Comparison of ENCODE assay signal across 11 mouse cellular contexts in the genomic region with DNA sequence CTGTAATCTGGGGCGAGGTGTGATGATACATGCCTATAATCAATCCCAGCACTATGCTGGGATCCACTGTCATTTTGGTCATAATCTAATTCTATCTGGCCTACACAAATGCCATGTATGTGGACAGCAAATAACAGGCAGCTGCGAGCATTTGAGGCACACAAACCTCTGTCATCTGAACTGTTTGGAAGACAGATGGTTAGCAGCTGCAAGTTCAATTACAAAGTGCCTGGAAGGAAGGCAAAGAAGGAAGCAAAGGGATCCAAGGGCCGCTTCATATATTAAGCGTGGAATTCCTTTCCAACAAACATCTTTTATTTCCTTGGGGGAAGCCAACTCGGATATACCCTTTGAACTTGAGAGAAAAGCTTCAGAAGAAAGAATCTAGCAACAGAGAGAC. TPM values are rescaled to one million over a fixed set of nuclear protein-coding genes. Genes with fewer than 3 reads are reported as not detected.
DNase-seq lines count a peak whose midpoint lies in the region; ATAC-seq and TF ChIP-seq lines count a peak whose summit lies in the region.
"Had no signal": no experiment of that assay in that cellular context is flagged by ENCODE, and none has a peak within 500 bp of the region (broad histone marks: within the 10 kb centered on the region; RNA-seq: fewer than 3 reads in every experiment).

No protein-coding gene starts in this region.

- H3K36me3 ChIP-seq in hindbrain, embryonic 11.5 days (ENCODE audit: control insufficient read depth, insufficient read depth, low read length), result no peaks in the 10 kb centered on the region
- H3K36me3 ChIP-seq in hindbrain, postnatal 0 days (ENCODE audit: insufficient read depth, low read length), result no peaks in the 10 kb centered on the region
- no peaks in the 10 kb centered on the region for H3K36me3 ChIP-seq in embryonic facial prominence, embryonic 15.5 days
- H3K36me3 ChIP-seq in limb, embryonic 14.5 days (ENCODE audit: control insufficient read depth, insufficient read depth, low read length), result 0 out of 2 replicates have a peak, but pooled peaks cover 4% of the 10 kb centered on the region
- H3K36me3 ChIP-seq: liver, embryonic 13.5 days had no signal

- H3K9ac ChIP-seq in hindbrain, embryonic 11.5 days (ENCODE audit: low read depth, low read length), result no peak overlapping the region
- H3K9ac ChIP-seq in hindbrain, postnatal 0 days (replicated peaks; ENCODE audit: low read length), result no peak overlapping the region
- no peak overlapping the region for H3K9ac ChIP-seq in embryonic facial prominence, embryonic 15.5 days
- H3K9ac ChIP-seq in limb, embryonic 14.5 days (ENCODE audit: low read depth, low read length, severe bottlenecking), result no peak overlapping the region
- H3K9ac ChIP-seq: liver, embryonic 13.5 days had no signal

- no peak for TF ChIP-seq CTCF in hindbrain, postnatal 0 days (IDR thresholded peaks at IDR 0.05; ENCODE audit: low read depth)

- WGBS in hindbrain, embryonic 11.5 days, result 54% methylated on average over 5 of the region's 5 CpGs
- WGBS in hindbrain, postnatal 0 days, result 49% methylated on average over 5 of the region's 5 CpGs
- WGBS in embryonic facial prominence, embryonic 15.5 days, result 18% methylated on average over 5 of the region's 5 CpGs
- 35% methylated on average over 5 of the region's 5 CpGs for WGBS in limb, embryonic 14.5 days

- peak; percentile 43 for DNase-seq in hindbrain, embryonic 11.5 days (ENCODE audit: low spot score)
- no peak for DNase-seq in hindbrain, postnatal 0 days (ENCODE audit: low spot score)
- peak; percentile 74 for DNase-seq in limb, embryonic 14.5 days (ENCODE audit: low spot score)
- DNase-seq in thymus, postnatal 4 days, result no peak
- no peak for DNase-seq in urinary bladder, postnatal 4 days (ENCODE audit: low spot score in 2 of 2)
- DNase-seq: liver, embryonic 13.5 days had no signal

- ATAC-seq in hindbrain, embryonic 11.5 days (ENCODE audit: low FRiP score), result no peak
- ATAC-seq in hindbrain, postnatal 0 days, result no peak
- peak; percentile 76 for ATAC-seq in embryonic facial prominence, embryonic 15.5 days (ENCODE audit: insufficient number of reproducible peaks, low FRiP score, low TSS enrichment, low read depth)
- ATAC-seq in limb, embryonic 14.5 days (ENCODE audit: low FRiP score, low read depth), result peak; percentile 81
- no peak for ATAC-seq in inflammation-experienced regulatory T-cells, adult 6 months

- TF ChIP-seq POLR2A in limb, embryonic 14.5 days (IDR thresholded peaks at IDR 0.05; ENCODE audit: borderline replicate concordance, extremely low read depth, insufficient read depth, insufficient read length), result no peak

- H3K4me2 ChIP-seq in hindbrain, embryonic 11.5 days (replicated peaks; ENCODE audit: low read depth, low read length), result no peak overlapping the region
- H3K4me2 ChIP-seq in hindbrain, postnatal 0 days (ENCODE audit: low read depth, low read length), result no peak overlapping the region
- H3K4me2 ChIP-seq in embryonic facial prominence, embryonic 15.5 days (replicated peaks), result 0 out of 2 replicates have a peak overlapping the region, but pooled peaks have one; percentile 17
- no peak overlapping the region for H3K4me2 ChIP-seq in limb, embryonic 14.5 days (replicated peaks; ENCODE audit: low read depth, low read length, severe bottlenecking)
- H3K4me2 ChIP-seq: liver, embryonic 13.5 days had no signal

- H3K27me3 ChIP-seq in hindbrain, embryonic 11.5 days (ENCODE audit: control insufficient read depth, insufficient read depth, low read length), result no peaks in the 10 kb centered on the region
- H3K27me3 ChIP-seq in hindbrain, postnatal 0 days (ENCODE audit: insufficient read depth, low read length), result no peaks in the 10 kb centered on the region
- H3K27me3 ChIP-seq in embryonic facial prominence, embryonic 15.5 days, result no peaks in the 10 kb centered on the region
- no peaks in the 10 kb centered on the region for H3K27me3 ChIP-seq in limb, embryonic 14.5 days (ENCODE audit: control insufficient read depth, insufficient read depth, low read length)
- H3K27me3 ChIP-seq: CH12.LX; liver, embryonic 13.5 days had no signal

- no peaks in the 10 kb centered on the region; the same call in 1 of the 2 replicates for H3K4me1 ChIP-seq in hindbrain, embryonic 11.5 days (replicated peaks; ENCODE audit: control insufficient read depth, insufficient read depth, low read length)
- H3K4me1 ChIP-seq in hindbrain, postnatal 0 days (ENCODE audit: insufficient read depth, low read length), result peaks cover 18% of the 10 kb centered on the region
- peaks cover 25% of the 10 kb centered on the region for H3K4me1 ChIP-seq in brown adipose tissue, adult 24 weeks (ENCODE audit: control insufficient read depth, insufficient read depth, insufficient read length, low read length)
- H3K4me1 ChIP-seq in embryonic facial prominence, embryonic 15.5 days, result peaks cover 49% of the 10 kb centered on the region
- H3K4me1 ChIP-seq in limb, embryonic 14.5 days (ENCODE audit: control insufficient read depth, insufficient read depth, low read length), result peaks cover 14% of the 10 kb centered on the region

- H3K27ac ChIP-seq in hindbrain, embryonic 11.5 days (ENCODE audit: low read depth, low read length), result no peak overlapping the region
- H3K27ac ChIP-seq in hindbrain, postnatal 0 days, result no peak overlapping the region
- peak overlapping the region; percentile 30; the same call in 1 of the 2 replicates for H3K27ac ChIP-seq in brown adipose tissue, adult 24 weeks (replicated peaks; ENCODE audit: low read depth, low read length)
- H3K27ac ChIP-seq in embryonic facial prominence, embryonic 15.5 days (replicated peaks), result peak overlapping the region; percentile 89
- H3K27ac ChIP-seq in limb, embryonic 14.5 days (replicated peaks; ENCODE audit: low read depth, low read length), result no peak overlapping the region
- H3K27ac ChIP-seq: liver, embryonic 13.5 days had no signal

- H3K4me3 ChIP-seq in hindbrain, embryonic 11.5 days (ENCODE audit: low read depth, low read length), result no peak overlapping the region
- no peak overlapping the region for H3K4me3 ChIP-seq in hindbrain, postnatal 0 days (ENCODE audit: low read length)
- H3K4me3 ChIP-seq in brown adipose tissue, adult 24 weeks (ENCODE audit: insufficient read depth, low read depth, low read length), result no peak overlapping the region
- no peak overlapping the region for H3K4me3 ChIP-seq in embryonic facial prominence, embryonic 15.5 days (replicated peaks)
- no peak overlapping the region for H3K4me3 ChIP-seq in limb, embryonic 14.5 days (replicated peaks; ENCODE audit: low read length)
- H3K4me3 ChIP-seq: liver, embryonic 13.5 days had no signal

- no peaks in the 10 kb centered on the region for H3K9me3 ChIP-seq in hindbrain, embryonic 11.5 days (ENCODE audit: control insufficient read depth, low read length)
- no peaks in the 10 kb centered on the region for H3K9me3 ChIP-seq in hindbrain, postnatal 0 days (ENCODE audit: low read length)
- no peaks in the 10 kb centered on the region for H3K9me3 ChIP-seq in embryonic facial prominence, embryonic 15.5 days (replicated peaks)
- no peaks in the 10 kb centered on the region for H3K9me3 ChIP-seq in limb, embryonic 14.5 days (ENCODE audit: control insufficient read depth, low read length)
- H3K9me3 ChIP-seq: liver, embryonic 13.5 days had no signal

RNA-seq across cellular contexts. Expression of gene Uchl4, which starts 1.3 kb away (rescaled TPM):
- 4.0 and 5.2 TPM in 2 replicates for polyA plus RNA-seq in hindbrain, embryonic 11.5 days (2014; fragmentation: Nextera tagmentation; extraction: Ambion mirVana)
- total RNA-seq in hindbrain, postnatal 0 days (2014; rRNA removed), result 0.47 TPM in 1 of 2 replicates, not detected in the other
- polyA plus RNA-seq in hindbrain, postnatal 0 days (2015; fragmentation: Nextera tagmentation; extraction: Ambion mirVana), result 1.6 and 2.3 TPM in 2 replicates
- polyA plus RNA-seq in brown adipose tissue, adult 24 weeks (2012; ENCODE audit: insufficient read depth, insufficient read length, missing spikeins), result 3.3 and 7.9 TPM in 2 replicates
- 2.1 and 3.2 TPM in 2 replicates for polyA plus RNA-seq in embryonic facial prominence, embryonic 15.5 days (2015; fragmentation: Nextera tagmentation; extraction: Ambion mirVana)
- polyA plus RNA-seq in limb, embryonic 14.5 days (2012; rRNA removed), result 0.05 TPM in 1 of 2 replicates, not detected in the other
- polyA plus RNA-seq in limb, embryonic 14.5 days (2014; fragmentation: Nextera tagmentation; extraction: Ambion mirVana), result 1.5 and 3.4 TPM in 2 replicates
- 10 to 100 TPM in 2 of 3 experiments, 1 to 10 TPM in 1; 6.5 to 12.9 (median 12.1) TPM for polyA plus RNA-seq in inflammation-experienced regulatory T-cells, adult 6 months (2017; shearing (Covaris generic))
- polyA plus RNA-seq: small intestine, adult 2 months had no signal

RNA-seq across cellular contexts. Expression of gene Map2k1, which starts 19.8 kb away (rescaled TPM):
- polyA plus RNA-seq in hindbrain, embryonic 11.5 days (2014; fragmentation: Nextera tagmentation; extraction: Ambion mirVana), result 71.8 and 79.1 TPM in 2 replicates
- 91.2 and 99.5 TPM in 2 replicates for total RNA-seq in hindbrain, postnatal 0 days (2014; rRNA removed)
- polyA plus RNA-seq in hindbrain, postnatal 0 days (2015; fragmentation: Nextera tagmentation; extraction: Ambion mirVana), result 77.9 and 81.0 TPM in 2 replicates
- 33.1 and 39.9 TPM in 2 replicates for polyA plus RNA-seq in brown adipose tissue, adult 24 weeks (2012; ENCODE audit: insufficient read depth, insufficient read length, missing spikeins)
- 99.5 and 100 TPM in 2 replicates for polyA plus RNA-seq in embryonic facial prominence, embryonic 15.5 days (2015; fragmentation: Nextera tagmentation; extraction: Ambion mirVana)
- polyA plus RNA-seq in limb, embryonic 14.5 days (2012; rRNA removed), result 51.3 and 58.6 TPM in 2 replicates
- 81.3 and 82.2 TPM in 2 replicates for polyA plus RNA-seq in limb, embryonic 14.5 days (2014; fragmentation: Nextera tagmentation; extraction: Ambion mirVana)
- polyA plus RNA-seq in inflammation-experienced regulatory T-cells, adult 6 months (2017; shearing (Covaris generic)), result 10 to 100 TPM; 24.0 to 24.2 (median 24.1) TPM

RNA-seq across cellular contexts. Expression of gene Tipin, which starts 47.7 kb away (rescaled TPM):
- polyA plus RNA-seq in hindbrain, embryonic 11.5 days (2014; fragmentation: Nextera tagmentation; extraction: Ambion mirVana), result 226 and 233 TPM in 2 replicates
- total RNA-seq in hindbrain, postnatal 0 days (2014; rRNA removed), result 40.3 and 83.7 TPM in 2 replicates
- polyA plus RNA-seq in hindbrain, postnatal 0 days (2015; fragmentation: Nextera tagmentation; extraction: Ambion mirVana), result 97.0 and 101 TPM in 2 replicates
- polyA plus RNA-seq in brown adipose tissue, adult 24 weeks (2012; ENCODE audit: insufficient read depth, insufficient read length, missing spikeins), result 19.1 and 20.8 TPM in 2 replicates
- 171 and 185 TPM in 2 replicates for polyA plus RNA-seq in embryonic facial prominence, embryonic 15.5 days (2015; fragmentation: Nextera tagmentation; extraction: Ambion mirVana)
- 92.7 and 124 TPM in 2 replicates for polyA plus RNA-seq in limb, embryonic 14.5 days (2012; rRNA removed)
- polyA plus RNA-seq in limb, embryonic 14.5 days (2014; fragmentation: Nextera tagmentation; extraction: Ambion mirVana), result 199 TPM in 2 replicates
- 100 to 1,000 TPM in 1 of 3 experiments, 10 to 100 TPM in 2; 52.8 to 148 (median 66.4) TPM for polyA plus RNA-seq in inflammation-experienced regulatory T-cells, adult 6 months (2017; shearing (Covaris generic))

RNA-seq across cellular contexts. Expression of gene Snapc5, which starts 54.6 kb away (rescaled TPM):
- polyA plus RNA-seq in hindbrain, embryonic 11.5 days (2014; fragmentation: Nextera tagmentation; extraction: Ambion mirVana), result 33.4 and 37.4 TPM in 2 replicates
- 1.9 and 5.9 TPM in 2 replicates for total RNA-seq in hindbrain, postnatal 0 days (2014; rRNA removed)
- 34.4 and 35.0 TPM in 2 replicates for polyA plus RNA-seq in hindbrain, postnatal 0 days (2015; fragmentation: Nextera tagmentation; extraction: Ambion mirVana)
- polyA plus RNA-seq in brown adipose tissue, adult 24 weeks (2012; ENCODE audit: insufficient read depth, insufficient read length, missing spikeins), result 62.6 and 69.4 TPM in 2 replicates
- 30.2 and 35.3 TPM in 2 replicates for polyA plus RNA-seq in embryonic facial prominence, embryonic 15.5 days (2015; fragmentation: Nextera tagmentation; extraction: Ambion mirVana)
- 10.5 and 16.8 TPM in 2 replicates for polyA plus RNA-seq in limb, embryonic 14.5 days (2012; rRNA removed)
- 19.1 and 22.6 TPM in 2 replicates for polyA plus RNA-seq in limb, embryonic 14.5 days (2014; fragmentation: Nextera tagmentation; extraction: Ambion mirVana)
- 10 to 100 TPM; 55.9 to 72.3 (median 57.0) TPM for polyA plus RNA-seq in inflammation-experienced regulatory T-cells, adult 6 months (2017; shearing (Covaris generic))

Comparison
In these comparisons a context has a peak if more than half of its experiments do, and no peak if none do; other contexts are left out.
1. DNase-seq: peak in hindbrain, embryonic 11.5 days (single experiment) and limb, embryonic 14.5 days (single experiment); none in hindbrain, postnatal 0 days (single experiment), thymus, postnatal 4 days (single experiment) and urinary bladder, postnatal 4 days (0 of 2).
2. ATAC-seq: peak in embryonic facial prominence, embryonic 15.5 days (single experiment) and limb, embryonic 14.5 days (single experiment); none in hindbrain, embryonic 11.5 days (single experiment), hindbrain, postnatal 0 days (single experiment) and inflammation-experienced regulatory T-cells, adult 6 months (single experiment).
3. H3K27ac ChIP-seq: peak in brown adipose tissue, adult 24 weeks (single experiment) and embryonic facial prominence, embryonic 15.5 days (single experiment); none in hindbrain, embryonic 11.5 days (single experiment), hindbrain, postnatal 0 days (single experiment) and limb, embryonic 14.5 days (single experiment).